Mouse (Mus musculus): ENCODE measurements at regions not wholly inside any gene's neighbourhood (a gene's known extent, or its start where the extent isn't known, plus 50 kb on each side); places are given as distances from the start of the nearest gene placed in this dataset.

DNA sequence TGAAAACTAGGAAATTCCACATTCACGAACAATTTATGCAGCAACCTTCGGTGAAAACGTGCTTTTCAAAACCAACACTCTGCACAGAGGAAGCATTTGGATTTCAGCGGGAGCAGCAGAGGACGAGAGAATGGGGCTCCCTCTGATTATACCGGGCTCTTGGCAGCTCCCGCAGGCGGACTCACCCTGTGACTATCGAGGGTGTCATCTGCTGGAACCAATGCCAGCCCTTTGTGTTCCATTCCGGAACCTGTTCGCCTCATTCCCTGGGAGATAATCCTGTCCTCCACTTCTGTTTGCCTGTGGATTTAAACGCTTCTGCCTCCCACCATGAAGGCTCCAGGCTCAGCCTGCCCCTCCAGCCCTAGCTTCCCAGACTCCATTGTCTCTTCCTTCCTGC is 77.1 kb downstream of the Utp18 start:
- POLR2A ChIA-PET: no interaction called here
- CTCF ChIA-PET: no interaction called here

DNA sequence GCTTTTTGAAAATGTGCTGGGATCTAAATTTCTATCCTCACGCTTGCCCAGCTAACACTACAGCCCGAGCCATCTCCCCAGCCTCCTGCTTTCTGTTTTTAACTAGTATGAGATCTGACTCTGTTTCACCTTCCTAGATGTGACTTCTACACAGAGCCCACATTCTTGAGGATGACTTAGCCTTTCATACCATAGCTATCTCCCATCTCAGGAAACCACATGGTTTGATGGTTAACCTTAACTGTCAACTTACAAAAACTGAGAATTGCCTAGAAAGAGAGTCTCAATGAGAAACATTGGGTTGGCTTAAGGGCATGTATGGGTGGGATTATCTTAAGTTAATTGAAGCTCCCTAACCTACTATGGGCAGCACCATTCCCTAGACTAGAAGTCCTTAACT is 78.4 kb downstream of the Utp18 start:
- POLR2A ChIA-PET: interaction anchor here in 2 of 4 experiments (0.6 kb wide), 2 partner anchors 29 to 257 kb away, joined by 3 to 7 read pairs; no protein-coding TSS in a partner anchor
- CTCF ChIA-PET: interaction anchor here in 1 of 4 experiments (0.5 kb wide), 1 partner anchor 22 kb away, joined by 15 read pairs; no protein-coding TSS in a partner anchor

DNA sequence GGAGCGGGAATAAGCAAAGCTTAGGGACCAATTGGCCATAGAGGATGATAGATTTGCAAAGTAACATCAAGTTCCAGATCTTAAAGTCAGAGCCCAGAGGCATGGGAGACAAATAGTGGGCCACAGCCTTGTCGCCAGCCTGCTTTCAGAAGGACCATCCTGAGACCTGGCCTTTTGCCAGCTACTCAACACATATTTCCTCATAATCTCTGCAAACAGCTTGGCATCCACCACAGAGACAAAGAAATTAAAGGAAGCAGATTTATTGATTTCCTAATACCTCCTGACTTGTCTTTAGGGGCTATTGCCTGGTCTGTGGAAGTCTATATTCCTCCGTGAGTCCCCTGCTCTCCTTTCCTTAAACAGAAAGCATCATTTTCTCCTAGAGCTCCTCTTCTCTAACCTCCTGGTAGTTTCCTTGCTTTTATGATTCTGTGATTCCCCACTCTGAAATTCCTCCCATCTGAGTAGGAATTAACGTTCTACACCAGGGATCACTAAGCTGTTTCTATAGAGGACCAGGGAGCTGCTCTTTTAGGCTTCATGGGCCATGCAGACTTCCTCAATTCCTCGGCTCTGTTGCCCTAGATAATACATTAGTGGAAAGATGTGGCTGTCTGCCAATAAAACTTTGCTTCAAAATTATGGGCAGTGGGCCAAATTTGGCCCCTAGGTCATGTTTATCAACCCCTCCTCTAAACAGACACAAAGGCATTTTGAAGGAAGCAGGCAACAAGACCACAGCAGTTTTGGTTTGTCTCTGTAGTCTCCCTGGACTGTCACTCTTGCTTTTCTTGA is 114.2 kb downstream of the Utp18 start:
- ChIA-PET POLR2A (interaction anchor here in 1 of 4 experiments (0.7 kb wide), 1 partner anchor 43 kb away, joined by 3 read pairs; no protein-coding TSS in a partner anchor), CTCF (no interaction called here)

DNA sequence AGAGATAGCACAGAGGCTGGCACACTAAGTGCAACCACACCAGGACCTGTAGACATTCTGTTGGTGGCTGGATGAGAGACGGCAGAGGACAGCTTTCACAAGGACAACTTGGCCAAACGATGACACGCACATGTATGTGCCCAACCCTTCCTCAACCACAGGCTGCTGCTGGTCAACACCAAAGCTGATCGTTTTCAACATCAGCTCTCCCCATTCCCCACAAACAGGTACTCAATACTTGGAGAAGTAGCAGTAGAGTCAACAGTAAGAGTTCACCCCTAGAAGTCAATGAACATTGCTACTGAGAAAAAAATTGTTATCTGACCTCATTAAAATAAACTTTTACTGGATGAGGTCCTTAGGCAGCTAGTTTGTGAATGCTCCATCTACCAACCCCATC is 119.6 kb downstream of the Utp18 start:
- ChIA-PET CTCF (no interaction called here), POLR2A (interaction anchor here in 1 of 4 experiments (0.9 kb wide), 1 partner anchor 445 kb away, joined by 4 read pairs; no protein-coding TSS in a partner anchor)

DNA sequence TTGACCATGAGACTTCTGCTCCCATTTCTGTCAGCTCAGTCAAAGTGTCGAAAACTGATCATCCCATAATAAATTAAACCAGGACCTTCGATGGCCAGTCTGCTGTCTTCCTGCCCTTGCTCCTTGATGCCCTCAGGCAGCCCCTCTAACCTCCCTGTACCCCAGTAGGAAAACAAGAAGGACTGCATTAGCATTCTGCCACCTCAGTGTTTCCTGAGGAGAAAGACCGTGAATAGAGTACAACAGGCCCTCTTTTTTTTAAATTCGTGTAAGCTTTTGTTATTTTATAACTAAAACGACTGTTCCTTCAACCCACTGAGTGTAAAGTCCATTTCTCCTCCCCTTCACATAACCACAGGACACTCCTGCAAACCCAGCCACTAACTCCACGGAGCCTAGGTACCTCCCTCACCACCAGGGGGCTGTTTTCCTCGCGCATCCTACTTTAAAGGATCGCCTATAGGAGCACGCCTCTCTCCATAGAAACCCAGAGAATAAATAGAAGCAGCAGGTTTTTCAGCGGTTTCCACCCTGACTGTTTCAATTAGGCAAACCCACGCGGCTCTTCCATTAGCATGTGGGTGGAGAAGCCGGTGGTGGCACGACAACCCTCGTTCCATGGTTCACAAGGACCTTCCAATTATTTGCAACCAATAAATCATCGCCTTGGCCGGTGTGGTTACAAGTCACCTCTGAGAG is 122.6 kb downstream of the Utp18 start:
- CTCF ChIA-PET: no interaction called here
- POLR2A ChIA-PET: no interaction called here

DNA sequence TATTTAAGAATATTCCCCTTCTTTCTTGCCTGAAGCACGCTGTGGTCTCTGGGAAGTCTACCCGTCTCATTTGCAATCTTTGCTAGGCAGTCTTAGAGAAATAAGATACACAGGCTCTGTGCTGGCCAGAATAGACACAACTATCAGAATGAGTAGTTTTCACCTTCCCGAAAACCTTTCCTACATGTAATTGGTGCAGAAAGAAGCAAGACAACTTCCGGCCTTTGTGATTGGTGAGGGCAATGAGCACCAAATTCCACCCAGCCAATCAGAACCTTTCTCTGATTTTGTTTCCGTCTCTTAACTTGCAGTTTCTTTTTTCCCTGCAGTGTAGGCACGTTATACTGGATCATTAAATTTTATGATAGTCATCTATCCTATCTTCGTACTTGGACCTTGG is 127.7 kb downstream of the Utp18 start:
- ChIA-PET POLR2A (no interaction called here), CTCF (no interaction called here)

DNA sequence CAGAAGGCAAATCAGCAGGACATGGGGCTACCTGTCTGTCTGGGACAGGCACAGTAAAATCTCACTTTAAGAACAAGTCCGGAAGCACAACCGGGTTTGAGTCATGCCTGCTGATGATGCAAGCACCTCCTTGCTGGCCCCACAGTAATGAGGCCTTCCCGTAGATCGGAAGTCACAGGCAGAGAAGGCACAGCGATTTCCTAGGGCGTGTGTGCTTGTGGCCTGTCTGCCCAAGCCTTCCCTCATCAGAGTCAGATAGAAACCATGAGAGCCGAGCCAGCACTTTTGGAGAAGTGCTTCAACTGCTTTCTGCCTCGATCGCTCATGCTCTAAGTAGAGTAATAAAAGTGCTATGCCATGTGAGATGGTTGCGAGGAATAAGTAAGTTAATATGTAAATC is 148.9 kb downstream of the Utp18 start:
- CTCF ChIA-PET: no interaction called here
- POLR2A ChIA-PET: no interaction called here

DNA sequence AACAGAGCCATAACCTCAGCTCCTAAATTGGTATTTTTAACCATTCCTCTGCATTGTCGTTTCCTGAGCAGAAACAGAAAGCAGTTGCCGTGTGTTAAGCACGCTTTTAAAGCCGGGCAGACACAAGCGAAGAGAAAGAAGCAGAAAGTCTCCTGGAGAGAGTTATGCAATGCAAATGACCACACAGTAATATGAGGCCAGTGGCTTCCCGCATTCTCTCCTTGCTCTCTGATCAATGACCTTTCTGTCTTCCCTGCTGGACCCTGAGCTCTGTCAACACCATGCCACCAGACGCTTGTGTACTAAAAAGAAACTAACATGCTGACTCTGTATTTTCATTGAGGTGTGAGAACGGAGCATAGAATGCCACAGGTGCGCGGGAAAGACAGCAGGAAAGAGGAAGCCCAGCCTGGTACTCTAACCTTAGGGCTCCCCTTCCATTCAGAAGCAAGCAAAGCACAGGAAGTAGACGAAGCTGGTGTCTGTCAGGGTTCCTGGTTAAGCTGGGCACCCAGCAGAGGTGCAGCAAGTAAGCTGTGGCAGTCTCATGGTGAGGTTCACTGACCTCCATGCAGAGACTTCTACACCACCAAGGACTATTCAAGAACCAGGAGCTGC is 151.9 kb downstream of the Utp18 start:
- POLR2A ChIA-PET: no interaction called here
- CTCF ChIA-PET: no interaction called here

DNA sequence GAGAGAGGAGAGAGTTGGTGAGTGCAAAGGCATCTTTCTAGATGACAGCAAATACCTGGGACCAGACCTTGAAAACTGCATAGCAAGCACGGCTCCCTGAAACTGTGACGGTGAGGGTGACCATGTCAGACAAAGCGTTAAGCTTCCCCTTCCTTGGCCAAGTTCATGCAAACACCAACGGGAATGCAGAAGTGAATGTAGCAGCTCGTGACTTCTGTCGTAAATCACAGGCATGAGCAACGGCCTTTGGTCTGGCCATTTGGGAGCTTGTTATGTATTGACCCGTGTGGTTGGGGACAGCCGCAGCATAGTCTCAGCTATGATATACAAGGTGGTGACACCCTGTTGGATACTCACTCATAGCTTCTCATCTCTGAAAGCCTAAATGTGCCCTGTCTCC is 156.4 kb downstream of the Utp18 start:
- CTCF ChIA-PET: interaction anchor here in 1 of 4 experiments (1.1 kb wide), 1 partner anchor 10 kb away, joined by 10 read pairs; no protein-coding TSS in a partner anchor
- POLR2A ChIA-PET: interaction anchor here in 1 of 4 experiments (0.6 kb wide), 1 partner anchor 204 kb away, joined by 3 read pairs; no protein-coding TSS in a partner anchor

DNA sequence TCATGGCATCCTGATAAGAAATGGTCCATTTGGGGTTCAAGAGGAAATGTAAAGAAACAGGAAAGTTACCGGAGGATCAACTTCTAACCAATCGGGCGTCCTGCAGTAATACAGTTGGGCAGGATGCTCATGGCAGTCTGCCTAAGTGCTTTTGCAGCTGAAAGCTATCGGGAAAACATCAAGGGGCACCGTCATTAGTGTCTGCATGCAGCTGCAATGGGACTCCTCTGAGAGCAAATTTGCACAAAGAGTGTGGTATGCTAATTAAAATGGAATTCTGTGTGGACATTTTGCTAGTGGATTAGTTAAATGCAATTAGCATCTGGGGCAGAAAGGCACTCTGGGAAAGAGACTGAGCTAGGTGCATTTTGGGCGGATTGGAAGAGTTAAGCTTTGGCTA is 160.3 kb downstream of the Utp18 start:
- ChIA-PET POLR2A (no interaction called here), CTCF (no interaction called here)

DNA sequence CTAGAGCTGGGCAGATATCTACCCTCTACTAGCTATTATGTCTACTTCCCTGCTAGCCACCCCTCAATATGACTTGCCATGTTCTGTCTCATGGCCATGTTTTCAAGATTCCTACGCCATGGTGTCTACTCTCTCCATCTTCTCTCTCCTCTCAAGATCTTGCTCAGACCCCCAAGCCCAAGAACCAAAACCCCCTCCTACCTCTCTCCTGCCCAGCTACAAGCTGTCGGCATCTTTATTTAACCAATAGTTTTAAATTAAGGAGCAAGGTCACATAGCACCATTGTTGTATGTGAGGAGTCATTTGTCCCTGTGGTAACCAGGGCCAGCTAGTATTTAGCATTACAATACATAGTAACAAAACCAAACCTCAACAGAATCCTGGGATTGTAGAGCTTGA is 166.4 kb downstream of the Utp18 start:
- CTCF ChIA-PET: interaction anchor here in 1 of 4 experiments (0.6 to 0.8 kb wide), 3 partner anchors 10 to 637 kb away, joined by 3 to 10 read pairs (median 6); no protein-coding TSS in a partner anchor
- POLR2A ChIA-PET: interaction anchor here in 2 of 4 experiments (0.6 to 0.8 kb wide), 2 partner anchors 45 to 165 kb away, joined by 4 to 5 read pairs; no protein-coding TSS in a partner anchor

DNA sequence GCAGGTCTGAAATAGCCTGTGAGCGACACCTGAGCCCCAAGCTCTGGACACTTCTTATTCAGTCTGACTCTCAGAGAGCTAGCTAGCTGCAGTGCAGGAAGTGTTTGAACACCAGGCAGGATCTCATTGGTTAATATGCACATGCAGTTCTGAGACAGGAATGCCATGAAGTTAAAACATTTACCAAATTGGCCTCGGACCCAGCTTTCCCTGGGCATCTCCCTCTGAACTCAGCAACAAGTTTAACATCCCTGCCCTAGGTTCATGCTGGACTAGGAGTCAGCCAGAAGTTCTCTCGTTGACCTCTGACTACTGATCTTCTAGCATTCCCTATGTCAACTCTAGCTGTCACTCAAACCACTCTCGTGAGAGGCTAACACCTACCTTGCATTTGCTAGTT is 175.9 kb downstream of the Utp18 start:
- POLR2A ChIA-PET: no interaction called here
- CTCF ChIA-PET: no interaction called here

DNA sequence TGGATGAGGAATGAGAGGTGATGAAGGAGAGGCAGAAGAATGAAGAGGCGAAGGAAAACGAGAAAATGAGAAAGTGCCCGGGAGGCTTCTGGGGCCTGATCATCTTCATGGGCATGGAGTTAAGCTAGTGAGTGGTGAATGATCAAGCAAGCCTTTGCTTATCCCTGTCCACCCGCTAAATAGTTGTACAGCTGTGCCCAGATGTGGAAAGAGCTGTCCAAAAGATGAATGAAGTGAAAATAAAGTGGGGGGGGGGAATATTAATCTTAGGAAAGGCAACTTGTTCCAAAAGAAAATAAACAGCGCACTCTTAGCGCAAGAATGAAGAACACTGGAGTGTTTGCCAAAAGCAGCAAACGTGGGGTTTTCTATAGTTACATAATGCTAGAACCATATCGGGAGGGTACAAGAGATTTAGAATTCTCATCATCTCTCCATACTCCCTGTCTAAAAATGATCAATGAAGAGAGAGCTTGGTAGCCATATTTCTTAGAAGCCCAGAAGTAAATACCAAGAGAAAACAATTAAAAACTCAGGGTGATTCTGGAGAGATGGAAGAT is 188.5 kb downstream of the Utp18 start:
- ChIA-PET POLR2A (no interaction called here), CTCF (no interaction called here)

DNA sequence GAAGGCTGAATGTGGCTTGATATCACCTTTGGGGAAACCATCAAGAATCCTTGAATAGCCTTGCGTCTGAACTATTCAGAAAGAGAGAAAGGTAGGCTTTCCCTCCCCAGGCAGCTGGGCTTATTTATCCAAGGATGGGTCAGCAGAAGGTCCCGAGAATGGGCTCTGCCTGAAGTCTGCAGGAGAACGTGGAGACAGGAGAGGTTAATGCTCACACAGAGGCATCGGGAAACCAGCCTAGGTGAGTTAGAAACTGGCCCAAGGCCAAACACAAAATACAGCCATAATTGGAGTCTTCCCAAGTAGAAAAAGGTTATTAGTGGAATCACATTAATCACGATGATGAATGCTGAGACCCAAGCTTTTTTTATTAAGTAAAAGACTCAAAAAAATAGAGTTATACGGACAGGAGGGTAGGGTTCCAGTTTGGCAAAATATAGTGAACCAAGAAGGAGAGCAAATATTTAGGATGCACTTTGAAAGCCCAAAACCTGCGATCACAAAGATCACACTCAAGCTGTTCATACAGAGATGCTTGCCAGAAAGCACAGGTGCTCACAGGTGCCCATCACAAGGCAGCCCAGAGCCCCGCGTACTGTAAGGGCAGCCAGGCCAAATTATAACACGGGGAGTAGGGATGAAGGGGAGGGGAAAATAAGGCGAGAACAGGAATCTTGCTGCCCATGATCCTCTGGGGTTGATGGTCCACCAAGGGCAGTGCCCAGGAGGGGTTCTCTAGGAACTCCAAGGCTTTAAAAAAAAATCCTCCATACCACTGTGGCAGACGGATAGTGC is 189.3 kb downstream of the Utp18 start:
- POLR2A ChIA-PET: no interaction called here
- CTCF ChIA-PET: no interaction called here

DNA sequence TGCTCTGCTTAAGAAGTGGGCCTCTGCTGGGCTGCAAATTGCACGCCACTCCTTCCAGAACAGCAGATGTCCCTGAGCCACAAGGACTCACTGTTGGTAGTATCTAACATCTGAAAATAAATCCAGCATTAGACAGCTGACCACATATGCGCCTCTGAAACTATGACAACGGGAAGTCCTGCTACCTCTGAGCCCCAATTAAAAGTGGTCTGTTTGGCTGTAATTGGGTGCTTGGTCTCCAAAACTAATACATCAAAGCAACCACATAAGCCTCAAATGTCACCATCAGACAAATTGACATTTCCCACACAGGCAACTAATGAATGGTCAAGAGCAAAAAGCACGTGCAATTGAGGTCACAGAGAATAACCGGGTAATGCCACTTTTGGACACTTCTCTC is 201.9 kb downstream of the Utp18 start:
- ChIA-PET POLR2A (no interaction called here), CTCF (no interaction called here)

DNA sequence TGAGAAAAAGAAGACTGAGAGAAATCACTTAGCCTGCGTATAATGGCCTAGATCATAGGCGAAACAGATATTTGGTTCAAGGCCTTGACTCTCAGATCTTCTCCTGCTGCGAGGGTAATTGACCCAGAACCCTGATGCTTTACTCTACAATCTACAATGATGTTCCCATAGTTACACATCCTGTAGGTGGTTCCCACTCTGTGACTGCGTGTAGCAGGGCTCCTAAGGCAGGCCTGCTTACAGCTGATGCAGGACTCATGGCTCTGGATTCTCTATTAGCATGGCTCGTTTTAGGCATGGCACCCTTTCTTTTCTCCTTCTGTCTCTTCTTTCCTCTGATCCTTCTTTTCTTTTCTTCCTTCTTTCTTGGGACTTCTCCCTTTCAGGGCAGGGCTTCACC is 209.3 kb downstream of the Utp18 start:
- CTCF ChIA-PET: no interaction called here
- POLR2A ChIA-PET: no interaction called here

DNA sequence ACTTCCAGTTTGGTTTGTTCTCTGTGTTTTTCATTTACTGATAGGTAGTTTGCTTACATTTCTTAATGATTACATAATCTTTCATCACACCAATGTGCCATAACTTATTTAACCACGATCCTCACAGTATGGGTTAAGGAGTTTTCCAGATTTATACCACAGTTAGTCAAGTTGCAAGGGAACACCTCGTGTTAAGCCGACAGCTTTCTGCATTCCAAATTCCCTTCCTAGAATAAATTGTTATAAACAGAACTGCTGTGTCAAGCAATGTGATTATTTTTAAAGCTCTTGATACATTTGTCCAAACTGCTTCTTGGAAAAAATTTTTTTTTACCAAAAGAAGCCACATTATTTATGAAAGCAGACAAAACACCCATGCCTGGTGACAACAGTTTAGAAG is 213.5 kb downstream of the Utp18 start:
- ChIA-PET CTCF (no interaction called here), POLR2A (no interaction called here)

DNA sequence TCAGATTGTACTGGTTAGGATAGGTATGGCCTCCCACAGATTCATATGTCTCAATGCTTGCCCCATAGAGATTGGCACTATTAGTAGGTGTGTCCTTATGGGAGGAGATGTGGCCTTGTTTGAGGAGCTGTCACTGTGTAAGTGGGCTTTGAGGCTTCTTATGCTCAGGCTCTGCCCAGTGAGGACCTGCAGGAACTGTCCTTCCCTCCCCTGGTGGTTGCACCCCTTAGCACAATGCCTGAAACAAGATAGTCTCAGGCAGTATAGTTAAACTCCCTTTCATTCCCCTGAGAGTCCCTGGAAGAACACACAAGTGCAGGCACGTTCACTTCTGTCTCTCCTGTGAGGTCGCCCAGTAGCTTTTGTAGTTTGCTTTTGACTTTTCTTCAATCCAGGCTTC is 223.9 kb downstream of the Utp18 start:
- ChIA-PET POLR2A (no interaction called here), CTCF (no interaction called here)

DNA sequence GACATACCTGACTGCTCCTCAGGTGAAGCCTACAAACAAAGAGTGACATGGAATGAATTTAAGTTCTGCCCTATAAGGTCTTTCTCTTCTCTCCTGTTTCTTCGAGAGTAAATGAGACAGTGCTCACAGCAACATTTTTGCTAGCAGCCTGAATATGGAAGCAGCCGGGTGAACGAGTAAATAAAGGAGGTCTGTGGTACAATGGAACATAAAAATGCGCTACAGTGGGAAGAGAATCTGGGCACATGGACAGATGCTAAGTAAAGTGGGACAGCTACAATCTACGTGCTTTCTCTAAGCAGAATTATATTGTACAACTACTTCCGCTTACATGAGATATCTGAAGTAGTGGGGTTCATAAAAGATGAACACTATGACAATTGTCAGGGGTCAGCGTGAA is 225.2 kb downstream of the Utp18 start:
- CTCF ChIA-PET: interaction anchor here in 1 of 4 experiments (0.6 kb wide), 1 partner anchor 170 kb away, joined by 4 read pairs; no protein-coding TSS in a partner anchor
- POLR2A ChIA-PET: no interaction called here

Measured in embryonic stem cell, embryonic (primary cell).